Mouse (Mus musculus): Measurements from ENCODE around the gene Noc2l.

Gene Noc2l

DNA sequence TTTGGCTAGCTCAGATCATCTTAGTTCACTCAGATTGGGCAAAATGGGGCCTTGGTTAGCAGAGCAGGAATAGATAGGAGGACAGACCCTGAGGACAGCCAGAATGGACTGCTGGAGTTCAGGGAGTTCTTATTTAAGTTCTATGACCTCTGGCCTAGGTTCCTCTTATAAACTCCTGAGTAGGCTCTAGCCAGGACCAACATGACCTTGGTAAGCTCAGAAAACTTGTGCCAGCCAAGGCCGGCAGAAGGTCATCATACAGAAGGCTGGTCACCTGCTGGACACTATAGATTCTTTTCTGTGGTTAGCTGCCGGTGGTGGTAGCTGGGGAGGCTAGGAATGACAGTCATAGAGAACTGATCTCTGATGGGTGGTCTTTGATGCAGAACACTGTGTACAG is 19.6 kb upstream of the Noc2l start:
- no peak for DNase-seq (ENCODE audit: low read depth in 1 of 2, low spot score in 2 of 2)

DNA sequence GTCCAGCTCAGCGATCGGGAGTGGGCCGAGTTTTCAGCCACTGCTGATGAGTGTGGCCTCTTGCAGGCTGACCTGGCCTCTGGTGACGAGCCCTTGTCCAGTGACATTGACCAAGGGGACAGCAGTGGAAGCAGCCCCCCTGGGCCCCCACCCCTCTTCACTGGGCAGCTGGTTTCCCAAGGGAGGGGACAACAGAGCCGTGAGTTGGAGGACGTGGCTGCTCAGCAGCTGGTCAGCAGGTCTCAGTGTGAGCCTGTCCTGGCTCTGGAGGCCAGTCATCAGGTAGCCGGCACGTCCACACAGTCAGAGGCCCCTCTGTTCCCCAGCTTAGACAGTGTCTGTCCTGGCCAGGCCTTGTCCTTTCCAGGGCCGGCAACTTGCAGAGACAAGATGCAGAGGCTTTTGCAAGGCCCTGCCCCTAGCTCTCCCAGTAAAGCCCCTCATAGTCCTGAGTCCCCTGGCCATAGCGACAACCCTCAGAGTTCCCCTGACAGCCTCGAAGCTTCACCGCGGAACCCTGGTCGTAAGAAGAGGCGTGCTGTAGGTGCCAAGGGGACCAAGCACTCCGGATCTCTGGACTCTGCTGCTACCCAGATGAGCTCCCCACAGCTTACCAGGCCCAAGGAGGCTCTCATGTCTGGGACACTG is 18.7 kb upstream of the Noc2l start:
- no peak for DNase-seq (ENCODE audit: low read depth in 1 of 2, low spot score in 2 of 2)

DNA sequence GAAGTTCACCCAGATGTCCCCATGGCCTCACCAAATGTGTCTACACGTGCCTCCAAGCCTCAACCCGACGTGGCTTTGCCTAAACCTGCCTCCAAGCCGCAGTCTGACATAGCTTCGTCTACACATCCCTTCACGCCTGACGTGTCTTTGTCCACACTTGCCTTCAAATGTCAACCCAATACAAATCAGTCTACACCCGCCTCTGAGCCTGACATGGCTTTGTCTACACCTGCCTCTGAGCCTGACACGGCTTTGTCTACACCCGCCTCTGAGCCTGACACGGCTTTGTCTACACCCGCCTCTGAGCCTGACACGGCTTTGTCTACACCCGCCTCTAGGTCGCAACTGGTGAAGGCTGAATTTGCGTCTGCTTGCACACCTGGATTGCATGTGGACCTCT is 18.0 kb upstream of the Noc2l start:
- DNase-seq (ENCODE audit: low read depth in 1 of 2, low spot score in 2 of 2) = no peak

DNA sequence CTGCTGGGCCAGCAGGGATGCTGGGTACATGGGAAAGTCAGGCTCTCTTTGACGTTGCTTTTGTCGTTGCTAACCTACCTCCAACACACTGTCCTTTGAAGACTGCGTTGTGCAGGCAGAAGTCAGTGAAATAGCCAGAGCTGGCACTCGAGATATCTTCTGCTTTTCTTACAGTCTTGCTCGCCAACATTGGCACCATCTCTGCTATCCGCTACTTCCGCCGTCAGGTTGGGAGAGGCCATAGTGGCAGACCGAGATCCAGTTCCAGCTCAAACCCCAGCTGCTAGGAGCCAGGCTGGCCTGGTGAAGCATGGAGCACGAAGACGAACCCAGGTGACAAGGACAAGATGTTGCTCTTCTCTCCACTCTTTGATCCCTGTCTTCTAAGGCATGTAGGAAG is 15.9 kb upstream of the Noc2l start:
- no peak for DNase-seq (ENCODE audit: low read depth in 1 of 2, low spot score in 2 of 2)

DNA sequence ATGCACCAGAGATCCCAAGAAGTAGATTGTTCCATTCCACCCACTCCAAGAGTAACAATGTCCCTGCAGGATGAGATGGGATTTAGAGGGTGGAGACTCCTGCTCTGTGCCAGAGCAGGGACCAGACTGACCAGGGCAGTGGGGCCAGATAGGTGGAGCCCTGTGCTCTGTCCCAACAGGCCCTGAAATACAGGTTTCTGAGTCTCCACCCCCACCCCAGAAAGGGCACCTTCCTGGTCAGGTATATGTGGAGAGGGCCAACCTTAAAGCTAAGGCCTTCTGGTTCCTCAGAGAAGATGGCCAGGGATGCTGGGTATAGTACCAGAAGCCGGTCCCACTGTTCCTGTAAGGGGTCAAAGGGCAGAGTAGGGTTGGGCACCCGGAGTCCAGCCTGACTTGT is 11.5 kb upstream of the Noc2l start:
- DNase-seq (ENCODE audit: low read depth in 1 of 2, low spot score in 2 of 2) = no peak

GRCm38 (mm10) chr4:156227752-156228392 is 7.9 kb upstream of the Noc2l start:
- no peak for DNase-seq (ENCODE audit: low read depth in 1 of 2, low spot score in 2 of 2)

GRCm38 (mm10) chr4:156228393-156229024 is 7.3 kb upstream of the Noc2l start:
- DNase-seq (ENCODE audit: low read depth in 1 of 2, low spot score in 2 of 2) = no peak

DNA sequence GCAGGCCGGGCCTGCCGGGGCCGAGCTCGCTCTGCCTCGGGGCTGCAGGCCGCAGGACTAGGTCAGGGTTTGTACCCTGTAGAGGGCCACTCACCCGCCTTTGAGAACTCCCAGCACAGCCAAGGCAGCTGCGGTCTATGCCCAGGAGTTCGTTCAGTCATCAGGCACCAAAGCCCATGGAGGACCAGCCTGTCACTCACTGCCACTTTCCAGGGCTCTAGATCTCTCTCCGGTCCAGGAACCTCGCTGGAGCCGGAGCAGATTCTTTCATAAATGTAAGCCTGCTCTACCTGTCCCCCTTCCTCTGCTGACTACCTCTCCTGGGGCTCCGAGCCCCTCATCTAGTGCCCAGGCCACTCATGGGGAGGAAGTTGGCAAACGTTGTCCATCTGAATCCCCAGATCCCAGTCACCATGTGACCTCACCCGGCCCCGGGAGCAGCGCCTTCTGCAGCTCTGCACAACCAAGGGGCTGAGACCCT is 1.7 kb upstream of the Noc2l start:
- no peak for DNase-seq (ENCODE audit: low read depth in 1 of 2, low spot score in 2 of 2)

- DNase-seq (ENCODE audit: low read depth in 1 of 2, low spot score in 2 of 2) = no peak
These were observed 1.1 kb upstream of the Noc2l start, which contains the start of gene Plekhn1 for GRCm38 (mm10) chr4:156234701-156235213. TSS of gene Plekhn1 (minus strand) at chr4:156234857.

DNA sequence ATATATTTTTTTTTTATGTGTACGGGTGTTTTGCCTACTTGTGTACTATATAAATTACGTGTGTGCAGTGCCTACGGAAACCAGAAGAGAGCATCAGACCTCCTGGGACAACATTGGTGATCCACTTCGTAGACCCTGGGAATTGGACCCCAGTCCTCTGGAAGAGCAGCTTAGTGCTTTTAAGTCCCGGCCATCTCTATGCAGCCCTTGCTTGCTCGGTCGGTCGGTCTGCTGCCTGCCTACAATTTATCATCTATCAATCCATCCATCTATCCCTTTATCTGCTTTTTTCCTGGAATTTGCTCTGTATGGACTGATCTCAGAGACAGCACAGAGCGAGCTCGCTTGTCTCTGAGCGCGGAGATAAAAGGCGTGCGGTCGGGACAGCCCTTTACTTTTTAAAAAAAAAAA is 445 bp upstream of the Noc2l start:
- no peak for DNase-seq (ENCODE audit: low read depth in 1 of 2, low spot score in 2 of 2)

DNA sequence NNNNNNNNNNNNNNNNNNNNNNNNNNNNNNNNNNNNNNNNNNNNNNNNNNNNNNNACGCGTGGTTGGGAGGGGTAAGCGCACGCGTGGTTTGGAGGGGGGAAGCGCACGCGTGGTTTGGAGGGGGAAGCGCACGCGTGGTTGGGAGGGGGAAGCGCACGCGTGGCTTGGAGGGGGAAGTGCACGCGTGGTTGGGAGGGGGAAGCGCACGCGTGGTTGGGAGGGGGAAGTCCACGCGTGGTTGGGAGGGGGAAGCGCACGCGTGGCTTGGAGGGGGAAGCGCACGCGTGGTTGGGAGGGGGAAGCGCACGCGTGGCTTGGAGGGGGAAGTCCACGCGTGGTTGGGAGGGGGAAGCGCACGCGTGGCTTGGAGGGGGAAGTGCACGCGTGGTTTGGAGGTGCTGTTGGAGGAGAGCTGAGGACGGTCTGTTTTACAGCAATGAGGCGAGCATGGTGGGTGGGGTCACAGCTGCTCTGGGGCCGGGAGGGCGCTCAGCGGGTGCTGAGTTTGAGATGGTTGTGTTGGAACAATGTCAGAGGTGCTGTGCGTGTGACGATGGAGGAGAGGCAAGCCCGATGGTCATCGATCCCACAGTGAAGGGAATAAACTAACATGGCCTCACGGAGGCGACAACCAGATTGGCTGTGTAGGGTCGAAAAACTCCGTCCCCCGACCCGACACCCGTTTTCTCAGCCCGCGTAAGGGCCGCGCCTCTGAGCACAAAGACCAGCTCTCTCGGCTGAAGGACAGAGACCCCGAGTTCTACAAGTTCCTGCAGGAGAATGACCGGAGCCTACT is 1.0 kb downstream of the Noc2l start:
- no peak for DNase-seq (ENCODE audit: low read depth in 1 of 2, low spot score in 2 of 2)

DNA sequence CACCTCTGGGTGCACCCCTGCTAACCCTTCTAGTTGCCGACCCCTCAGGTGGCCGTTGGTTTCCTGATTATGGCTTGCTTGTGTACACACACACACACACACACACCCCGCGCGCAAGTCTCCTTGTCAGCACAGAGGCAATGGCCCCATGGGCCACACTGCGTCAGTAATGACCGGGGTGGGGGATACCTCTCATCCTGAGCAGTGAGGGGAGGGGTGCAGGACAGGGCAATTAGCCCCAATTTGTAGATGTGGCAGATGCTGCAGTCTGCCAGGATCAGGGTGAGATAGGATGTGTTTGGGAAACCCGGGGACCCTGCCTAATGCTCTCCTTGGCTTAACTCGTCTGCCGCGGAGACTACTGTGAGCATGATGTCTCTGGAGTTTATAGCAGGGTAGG is 13.8 kb downstream of the Noc2l start:
- DNase-seq (ENCODE audit: low read depth in 1 of 2, low spot score in 2 of 2) = no peak

DNA sequence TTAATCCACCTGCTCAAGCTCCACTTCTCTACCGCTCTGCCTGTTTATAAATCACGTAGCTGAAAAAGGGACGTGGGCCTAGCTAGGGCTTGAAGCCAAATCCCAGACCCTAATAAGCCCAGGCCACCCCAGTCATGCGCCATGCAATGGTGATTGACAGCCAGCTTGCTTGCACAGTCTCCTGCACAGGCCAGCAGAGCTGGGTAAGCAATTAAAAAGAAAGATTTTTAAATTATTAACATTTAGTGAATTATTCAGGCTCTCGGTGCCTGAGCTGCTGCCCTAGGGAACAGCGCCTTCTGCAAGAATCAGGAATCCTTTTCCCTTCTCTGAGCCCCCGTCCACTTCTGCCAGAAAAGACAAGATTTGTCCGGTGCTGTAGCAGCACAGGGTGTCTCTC is 15.3 kb downstream of the Noc2l start:
- DNase-seq (ENCODE audit: low read depth in 1 of 2, low spot score in 2 of 2) = no peak

DNA sequence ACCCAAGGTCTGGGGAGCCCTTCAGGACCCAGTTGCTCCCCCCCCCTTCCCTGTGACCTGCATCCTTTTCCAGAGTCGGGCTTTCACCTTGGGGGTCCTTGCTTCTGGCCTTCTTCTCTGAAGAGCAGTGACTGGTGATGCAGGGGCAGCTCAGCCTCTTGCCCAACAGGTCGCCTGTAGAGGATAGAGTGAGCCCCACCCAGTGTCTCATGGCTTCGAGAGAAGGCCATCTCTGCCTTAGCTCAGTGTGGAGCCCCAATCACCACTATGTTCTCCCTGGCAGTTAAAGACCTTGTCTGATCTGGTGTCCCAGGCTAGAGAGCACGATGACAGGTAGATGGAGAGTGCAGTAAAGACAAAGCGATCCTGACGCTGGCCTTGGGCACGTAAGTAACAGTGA is 16.3 kb downstream of the Noc2l start:
- DNase-seq (ENCODE audit: low read depth in 1 of 2, low spot score in 2 of 2) = no peak

GRCm38 (mm10) chr4:156252619-156253018 is 16.8 kb downstream of the Noc2l start:
- no peak for DNase-seq (ENCODE audit: low read depth in 1 of 2, low spot score in 2 of 2)

- no peak for DNase-seq (ENCODE audit: low read depth in 1 of 2, low spot score in 2 of 2)
These were observed 17.2 kb downstream of the Noc2l start for GRCm38 (mm10) chr4:156253043-156253442.

DNA sequence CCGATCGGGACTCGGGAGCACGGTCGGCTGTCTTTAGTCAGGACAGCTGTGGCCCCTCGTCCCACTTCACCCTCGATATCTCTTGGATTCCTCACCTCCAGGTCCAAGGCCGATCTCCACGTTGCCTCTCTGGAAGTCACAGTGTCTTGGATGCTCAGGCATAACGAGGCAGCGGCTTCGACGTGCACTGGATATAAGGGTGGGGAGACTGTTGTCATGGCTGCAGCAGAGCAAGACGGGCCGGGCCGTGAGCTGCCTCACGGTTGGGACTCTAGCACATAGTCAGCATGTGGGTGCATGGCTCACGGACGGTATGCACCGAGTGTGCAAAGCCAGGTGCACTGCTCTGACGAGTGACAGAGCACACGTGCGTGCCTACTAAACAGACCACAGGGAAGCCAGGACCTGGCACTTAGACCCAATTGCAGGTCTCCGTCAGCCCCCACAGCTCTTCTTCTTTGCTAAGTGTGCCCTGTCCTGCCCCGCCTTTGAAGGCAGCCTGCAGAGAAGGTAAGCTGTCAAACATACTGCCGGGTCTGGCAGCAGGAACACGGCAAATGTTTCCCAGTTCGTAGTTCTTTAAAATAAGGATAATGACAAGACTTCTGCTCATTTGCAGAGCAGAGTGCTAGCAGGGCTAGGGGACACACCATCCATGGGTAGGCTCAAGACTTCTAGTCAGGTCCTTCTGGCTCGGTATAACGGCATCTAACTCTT is 18.7 kb downstream of the Noc2l start:
- DNase-seq (ENCODE audit: low read depth in 1 of 2, low spot score in 2 of 2) = no peak

GRCm38 (mm10) chr4:156255078-156255839 is 19.4 kb downstream of the Noc2l start, which contains the start of gene Samd11:
TSS of gene Samd11 (minus strand) at chr4:156255657.
- DNase-seq (ENCODE audit: low read depth in 1 of 2, low spot score in 2 of 2) = no peak

Measured in monocyte, adult 2 months (primary cell).